In genomic region chr8:83109756-83110155, GRCm38 (mm10) we compare ENCODE assay signal across 25 mouse cellular contexts. TPM values are rescaled to one million over a fixed set of nuclear protein-coding genes. Genes with fewer than 3 reads are reported as not detected.
DNase-seq lines count a peak whose midpoint lies in the region; ATAC-seq and TF ChIP-seq lines count a peak whose summit lies in the region.
"Had no signal": no experiment of that assay in that cellular context is flagged by ENCODE, and none has a peak within 500 bp of the region (broad histone marks: within the 10 kb centered on the region; RNA-seq: fewer than 3 reads in every experiment).

No protein-coding gene starts in this region.

- WGBS in kidney, adult 2 months: 54% methylated on average over 7 of the region's 7 CpGs

- intact Hi-C loops in heart, postnatal 25 days (cut with DNase I): no loop called here

- no peak overlapping the region for H3K4me3 ChIP-seq in kidney, adult 2 months (ENCODE audit: insufficient read depth, low read depth, low read length)
- H3K4me3 ChIP-seq: forebrain, embryonic 15.5 days; heart, embryonic 10.5 days; hindbrain, embryonic 13.5 days; left cerebral cortex, adult 2 months; midbrain, embryonic 10.5 days had no signal

- peak; percentile 90 for ATAC-seq in megakaryocyte, adult 5-6 weeks (ENCODE audit: poor library complexity, severe bottlenecking)
- ATAC-seq: forebrain, embryonic 15.5 days; inflammation-experienced regulatory T-cells, adult 6 months had no signal

- TF ChIP-seq CTCF in kidney, adult 2 months (conservative IDR thresholded peaks at IDR 0.05; ENCODE audit: insufficient read depth, insufficient read length, low read depth, low read length): no peak

- no peak for TF ChIP-seq POLR2A in kidney, adult 2 months (IDR thresholded peaks at IDR 0.05; ENCODE audit: low read depth, low read length)

- no peak overlapping the region for H3K27ac ChIP-seq in kidney, adult 2 months (ENCODE audit: insufficient read depth, low read depth, low read length)
- H3K27ac ChIP-seq: forebrain, embryonic 15.5 days; heart, embryonic 10.5 days; hindbrain, embryonic 13.5 days; left cerebral cortex, adult 2 months; midbrain, embryonic 10.5 days; stomach, postnatal 0 days had no signal

- H3K4me1 ChIP-seq in kidney, adult 2 months (ENCODE audit: control insufficient read depth, insufficient read depth, low read length): no peaks in the 10 kb centered on the region
- H3K4me1 ChIP-seq: forebrain, embryonic 15.5 days; heart, embryonic 10.5 days; hindbrain, embryonic 13.5 days; midbrain, embryonic 10.5 days had no signal

- no peaks in the 10 kb centered on the region for H3K36me3 ChIP-seq in kidney, adult 2 months (ENCODE audit: control insufficient read depth, insufficient read depth, low read length)
- H3K36me3 ChIP-seq: forebrain, embryonic 15.5 days; heart, embryonic 10.5 days; hindbrain, embryonic 13.5 days; midbrain, embryonic 10.5 days had no signal

- H3K27me3 ChIP-seq in kidney, adult 2 months (replicated peaks; ENCODE audit: control insufficient read depth, insufficient read depth, low read length): no peaks in the 10 kb centered on the region; the same call in 1 of the 2 replicates
- H3K27me3 ChIP-seq: forebrain, embryonic 15.5 days; hindbrain, embryonic 13.5 days had no signal

- DNase-seq in kidney, adult 2 months: peak; percentile 25
- DNase-seq in kidney, adult 9 months: no peak
- peak; percentile 9 for DNase-seq in lung, postnatal 10 days
- DNase-seq in lung, postnatal 14 days: no peak
- DNase-seq in adipocyte (ENCODE audit: low spot score): peak; percentile 17
- no peak for DNase-seq in heart, postnatal 25 days (ENCODE audit: low spot score)
- DNase-seq in cerebellum, postnatal 36 days: no peak
- DNase-seq: B cell, adult 2 months; cerebellum, postnatal 10 days; embryo, embryonic 11 days; gastrocnemius, postnatal 36 days; layer of hippocampus, adult 9-11 months; left cerebral cortex, postnatal 4 days; liver; lung, embryonic 14.5 days; retina, postnatal 1 day; thymus, postnatal 25 days had no signal

RNA-seq across cellular contexts. Expression of gene Tbc1d9, which starts 55.4 kb away (rescaled TPM):
- polyA plus RNA-seq in kidney, adult 2 months (2012; rRNA removed): 3.8 and 5.1 TPM in 2 replicates
- total RNA-seq in megakaryocyte, adult 5-6 weeks (2015): 6.5 and 9.3 TPM in 2 replicates
- 13.4 and 18.6 TPM in 2 replicates for total RNA-seq in megakaryocyte, adult 5-6 weeks (2017)
- total RNA-seq in heart, postnatal 25 days (2021): 1 to 10 TPM; 2.1 to 2.8 TPM

RNA-seq across cellular contexts. Expression of gene Gm10645, which starts 56.2 kb away (rescaled TPM):
- polyA plus RNA-seq in kidney, adult 2 months (2012; rRNA removed): 0.19 and 0.25 TPM in 2 replicates
- 0.29 and 0.89 TPM in 2 replicates for total RNA-seq in megakaryocyte, adult 5-6 weeks (2015)
- 0.51 TPM in 1 of 2 replicates, not detected in the other for total RNA-seq in megakaryocyte, adult 5-6 weeks (2017)
- total RNA-seq in heart, postnatal 25 days (2021): under 1 TPM in 1 of 2 experiments, not detected in 1; 0.23 TPM
- total RNA-seq: gastrocnemius, postnatal 36 days had no signal
- polyA plus RNA-seq: inflammation-experienced regulatory T-cells, adult 6 months had no signal

Comparison
In these comparisons a context has a peak if more than half of its experiments do, and no peak if none do; other contexts are left out.
1. DNase-seq: peak in kidney, adult 2 months (single experiment), lung, postnatal 10 days (single experiment) and adipocyte (single experiment); none in kidney, adult 9 months (single experiment), lung, postnatal 14 days (single experiment), heart, postnatal 25 days (single experiment) and cerebellum, postnatal 36 days (0 of 2).